Mouse (Mus musculus): Measurements from ENCODE around the gene Itgae. TPM values are rescaled to one million over a fixed set of nuclear protein-coding genes. Genes with fewer than 3 reads are reported as not detected.
A peak's percentile ranks its signal among the peaks of the same experiment; 100 is the strongest.

Gene Itgae
- polyA plus RNA-seq, 1 experiment from 2014 or later, result 0.30 TPM

- Histone ChIP-seq H3K4me2 (replicated peaks; ENCODE audit: low read depth) (no peak overlapping the region), H3K9me3 (ENCODE audit: control insufficient read depth) (no peaks in the 10 kb centered on the region), H3K4me3 (ENCODE audit: low read depth, low read length) (no peak overlapping the region), H3K27ac (ENCODE audit: low read depth, low read length) (no peak overlapping the region), H3K36me3 (ENCODE audit: control insufficient read depth, insufficient read depth) (no peaks in the 10 kb centered on the region), H3K27me3 (replicated peaks; ENCODE audit: control insufficient read depth, insufficient read depth, low read length) (no peaks in the 10 kb centered on the region), H3K9ac (ENCODE audit: low read depth, low read length) (no peak overlapping the region), H3K4me1 (replicated peaks; ENCODE audit: control insufficient read depth, insufficient read depth, low read length) (no peaks in the 10 kb centered on the region)
- TF ChIP-seq CTCF (IDR thresholded peaks at IDR 0.05; ENCODE audit: low read depth), result no peak
- ATAC-seq, result no peak
- WGBS, result 76% methylated on average over 8 of the region's 8 CpGs
Measured at GRCm38 (mm10) chr11:73168071-73168470, 77.7 kb downstream of the Itgae start.

DNA sequence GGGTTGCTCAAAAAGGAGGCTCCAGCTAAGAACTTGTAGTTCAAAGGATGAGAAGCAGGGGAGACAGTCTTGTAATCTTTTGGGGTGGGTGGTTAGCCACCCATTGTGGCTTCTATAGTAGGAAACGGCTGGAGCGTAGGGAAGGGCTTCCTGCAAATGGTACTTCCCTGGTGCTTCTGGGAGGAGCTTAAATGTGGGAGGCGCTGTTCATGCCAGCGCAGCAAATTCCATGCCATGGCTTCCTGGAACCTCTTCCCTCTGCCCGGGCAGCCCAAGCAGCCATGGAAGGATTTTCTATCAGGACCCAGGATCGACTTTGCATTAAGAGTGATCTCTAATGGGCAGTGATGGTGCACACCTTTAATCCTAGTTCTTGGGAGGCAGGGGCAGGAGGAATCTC, 78.2 kb downstream of the Itgae start:
- 80% methylated on average over 6 of the region's 6 CpGs for WGBS

GRCm38 (mm10) chr11:73169231-73169630, 78.8 kb downstream of the Itgae start:
- peak; percentile 35; the same call in 1 of the 2 replicates for ATAC-seq
- TF ChIP-seq CTCF (IDR thresholded peaks at IDR 0.05; ENCODE audit: low read depth), result peak; percentile 82

More for the DNA sequence above, 78.2 kb downstream of the Itgae start:
- no peak for ATAC-seq
- H3K4me3 ChIP-seq (ENCODE audit: low read depth, low read length), result no peak overlapping the region
- H3K27ac ChIP-seq (ENCODE audit: low read depth, low read length), result no peak overlapping the region
- no peak for TF ChIP-seq CTCF (IDR thresholded peaks at IDR 0.05; ENCODE audit: low read depth)
- no peaks in the 10 kb centered on the region for H3K4me1 ChIP-seq (replicated peaks; ENCODE audit: control insufficient read depth, insufficient read depth, low read length)
- H3K27me3 ChIP-seq (replicated peaks; ENCODE audit: control insufficient read depth, insufficient read depth, low read length), result no peaks in the 10 kb centered on the region
- no peak overlapping the region for H3K4me2 ChIP-seq (replicated peaks; ENCODE audit: low read depth)
- H3K9ac ChIP-seq (ENCODE audit: low read depth, low read length), result no peak overlapping the region
- H3K9me3 ChIP-seq (ENCODE audit: control insufficient read depth), result no peaks in the 10 kb centered on the region
- H3K36me3 ChIP-seq (ENCODE audit: control insufficient read depth, insufficient read depth), result no peaks in the 10 kb centered on the region

DNA sequence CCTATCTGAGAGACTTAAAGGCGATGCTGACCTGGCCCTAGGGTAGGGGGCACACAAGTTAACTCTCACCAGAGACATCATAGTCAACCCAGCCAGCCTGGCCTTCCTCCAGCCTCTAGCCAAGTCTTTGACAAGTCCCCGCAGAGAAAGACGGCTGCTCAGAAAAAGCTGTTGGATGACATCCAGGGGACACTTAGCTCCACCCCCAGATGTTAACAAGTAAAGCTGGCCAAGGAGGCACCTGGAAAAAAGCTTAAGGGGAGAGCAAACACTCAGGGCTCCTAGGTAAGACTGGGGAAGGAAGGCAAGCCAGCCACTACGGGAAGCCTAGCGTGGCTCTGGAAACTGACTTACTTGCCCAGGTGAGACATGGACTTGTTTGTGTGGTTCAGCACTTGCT, 81.8 kb downstream of the Itgae start:
- Histone ChIP-seq H3K36me3 (ENCODE audit: control insufficient read depth, insufficient read depth) (peaks cover 7% of the 10 kb centered on the region), H3K9me3 (ENCODE audit: control insufficient read depth) (no peaks in the 10 kb centered on the region)
- no peak for ATAC-seq

More at GRCm38 (mm10) chr11:73169231-73169630, 78.8 kb downstream of the Itgae start:
- H3K27me3 ChIP-seq (replicated peaks; ENCODE audit: control insufficient read depth, insufficient read depth, low read length), result no peaks in the 10 kb centered on the region
- H3K36me3 ChIP-seq (ENCODE audit: control insufficient read depth, insufficient read depth), result peaks cover under 1% of the 10 kb centered on the region; the same call in 1 of the 2 replicates
- no peaks in the 10 kb centered on the region for H3K9me3 ChIP-seq (ENCODE audit: control insufficient read depth)
- H3K27ac ChIP-seq (ENCODE audit: low read depth, low read length), result no peak overlapping the region
- H3K4me1 ChIP-seq (replicated peaks; ENCODE audit: control insufficient read depth, insufficient read depth, low read length), result no peaks in the 10 kb centered on the region
- WGBS, result 51% methylated on average over 4 of the region's 4 CpGs
- H3K4me2 ChIP-seq (replicated peaks; ENCODE audit: low read depth), result no peak overlapping the region
- no peak overlapping the region for H3K4me3 ChIP-seq (ENCODE audit: low read depth, low read length)
- H3K9ac ChIP-seq (ENCODE audit: low read depth, low read length), result no peak overlapping the region

GRCm38 (mm10) chr11:73175612-73176011, 85.2 kb downstream of the Itgae start:
- Histone ChIP-seq H3K9me3 (ENCODE audit: control insufficient read depth) (no peaks in the 10 kb centered on the region), H3K4me3 (ENCODE audit: low read depth, low read length) (peak overlapping the region; percentile 98), H3K9ac (ENCODE audit: low read depth, low read length) (0 out of 2 replicates have a peak overlapping the region, but pooled peaks have one; percentile 88), H3K27ac (ENCODE audit: low read depth, low read length) (peak overlapping the region; percentile 54; the same call in 1 of the 2 replicates), H3K36me3 (ENCODE audit: control insufficient read depth, insufficient read depth) (peaks cover 11% of the 10 kb centered on the region), H3K27me3 (replicated peaks; ENCODE audit: control insufficient read depth, insufficient read depth, low read length) (no peaks in the 10 kb centered on the region), H3K4me1 (replicated peaks; ENCODE audit: control insufficient read depth, insufficient read depth, low read length) (0 out of 2 replicates have a peak, but pooled peaks cover 4% of the 10 kb centered on the region), H3K4me2 (replicated peaks; ENCODE audit: low read depth) (peak overlapping the region; percentile 86)
- no peak for TF ChIP-seq CTCF (IDR thresholded peaks at IDR 0.05; ENCODE audit: low read depth)
- 18% methylated on average over 8 of the region's 8 CpGs for WGBS
- ATAC-seq, result 0 out of 2 replicates have a peak, but pooled peaks have one; percentile 9

More for the DNA sequence above, 81.8 kb downstream of the Itgae start:
- 0 out of 2 replicates have a peak overlapping the region, but pooled peaks have one; percentile 0 for H3K27ac ChIP-seq (ENCODE audit: low read depth, low read length)
- no peak overlapping the region for H3K4me3 ChIP-seq (ENCODE audit: low read depth, low read length)
- 37% methylated on average over 5 of the region's 5 CpGs for WGBS
- H3K4me2 ChIP-seq (replicated peaks; ENCODE audit: low read depth), result no peak overlapping the region
- H3K9ac ChIP-seq (ENCODE audit: low read depth, low read length), result no peak overlapping the region; the same call in 1 of the 2 replicates
- H3K27me3 ChIP-seq (replicated peaks; ENCODE audit: control insufficient read depth, insufficient read depth, low read length), result no peaks in the 10 kb centered on the region
- H3K4me1 ChIP-seq (replicated peaks; ENCODE audit: control insufficient read depth, insufficient read depth, low read length), result no peaks in the 10 kb centered on the region
- no peak for TF ChIP-seq CTCF (IDR thresholded peaks at IDR 0.05; ENCODE audit: low read depth)

DNA sequence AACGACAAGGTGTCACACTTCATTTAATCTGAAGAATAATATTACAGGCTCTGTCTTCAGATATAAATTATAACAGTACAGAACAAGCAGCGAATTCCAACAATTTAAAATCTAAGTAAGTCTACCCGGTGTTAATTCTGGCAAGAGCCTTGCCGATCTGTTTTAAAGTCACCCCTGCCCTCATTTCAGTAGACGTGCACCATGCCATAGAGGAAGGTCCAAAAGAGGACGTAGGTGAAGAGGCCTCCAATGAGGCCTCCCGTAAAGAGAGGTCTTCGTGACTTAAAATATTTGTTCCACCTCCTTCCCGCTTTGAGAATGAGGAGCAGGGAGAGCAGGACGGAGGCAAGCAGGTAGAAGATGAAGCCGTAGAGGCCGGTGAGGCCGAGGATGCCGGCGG, 85.8 kb downstream of the Itgae start:
- H3K36me3 ChIP-seq (ENCODE audit: control insufficient read depth, insufficient read depth), result peaks cover 13% of the 10 kb centered on the region
- H3K27me3 ChIP-seq (replicated peaks; ENCODE audit: control insufficient read depth, insufficient read depth, low read length), result no peaks in the 10 kb centered on the region
- peak overlapping the region; percentile 88 for H3K9ac ChIP-seq (ENCODE audit: low read depth, low read length)
- under 1% methylated on average over 15 of the region's 15 CpGs for WGBS
- peak overlapping the region; percentile 86 for H3K4me2 ChIP-seq (replicated peaks; ENCODE audit: low read depth)
- 0 out of 2 replicates have a peak, but pooled peaks cover 4% of the 10 kb centered on the region for H3K4me1 ChIP-seq (replicated peaks; ENCODE audit: control insufficient read depth, insufficient read depth, low read length)
- no peak for ATAC-seq
- H3K27ac ChIP-seq (ENCODE audit: low read depth, low read length), result peak overlapping the region; percentile 95
- no peaks in the 10 kb centered on the region for H3K9me3 ChIP-seq (ENCODE audit: control insufficient read depth)
- peak overlapping the region; percentile 98 for H3K4me3 ChIP-seq (ENCODE audit: low read depth, low read length)
- no peak for TF ChIP-seq CTCF (IDR thresholded peaks at IDR 0.05; ENCODE audit: low read depth)

Measured in intestine, postnatal 0 days (tissue).